Mouse (Mus musculus) lung, postnatal 14 days (tissue): ENCODE results near the gene Mamdc4.
A peak's percentile ranks its signal among the peaks of the same experiment; 100 is the strongest.

ENCODE experiments used
- DNase-seq: peaks from one replicate; pipeline ENCODE4 v3.0.0; 2021

Gene Mamdc4

DNA sequence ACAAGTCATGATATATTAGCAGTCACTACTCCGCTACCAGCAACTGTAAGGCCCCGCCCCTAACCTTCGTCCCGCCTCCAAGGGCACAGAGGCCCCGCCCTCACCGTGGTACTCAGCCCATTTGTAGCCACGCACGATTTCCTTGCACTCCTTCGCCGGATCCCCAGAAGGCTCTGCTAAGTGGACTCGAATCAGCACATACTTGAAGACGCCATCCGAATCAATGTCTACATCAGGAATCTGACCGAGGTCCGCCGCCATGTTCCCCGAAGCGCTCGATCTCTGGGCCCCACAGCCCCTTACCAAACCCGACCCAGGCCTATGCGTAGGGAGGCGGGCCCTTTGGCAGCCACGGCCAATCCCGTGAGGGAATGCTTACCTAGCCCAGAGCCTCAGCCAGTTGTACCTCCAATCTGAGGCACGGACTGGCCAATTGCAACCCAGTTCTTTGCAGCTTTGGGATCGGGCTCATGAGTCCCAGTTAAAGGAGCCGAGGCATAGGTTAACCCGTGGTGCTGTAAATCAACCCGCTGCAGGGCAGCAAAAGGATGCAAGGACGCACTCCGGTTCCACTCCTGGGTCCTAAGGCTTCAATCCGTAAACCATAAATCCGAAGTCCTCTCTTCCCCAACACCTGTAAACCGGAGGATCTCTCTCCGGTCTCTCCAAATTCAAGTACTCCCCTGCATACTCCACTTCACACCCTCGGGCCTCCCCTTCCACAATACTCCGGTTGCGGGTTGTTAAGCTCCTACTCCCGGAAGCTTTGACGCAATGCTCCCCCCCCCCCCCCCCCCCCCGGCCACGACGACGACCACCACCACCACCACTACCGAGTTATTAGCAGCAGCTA, at the start of gene Mamdc4, which contains the start of gene Phpt1:
Gene Mamdc4, minus strand, starts transcription at position 267 of the 853 bp plus-strand sequence.
Gene Phpt1, minus strand, starts transcription at position 646 of the 853 bp plus-strand sequence.
- DNase-seq, result peak; percentile 96

DNA sequence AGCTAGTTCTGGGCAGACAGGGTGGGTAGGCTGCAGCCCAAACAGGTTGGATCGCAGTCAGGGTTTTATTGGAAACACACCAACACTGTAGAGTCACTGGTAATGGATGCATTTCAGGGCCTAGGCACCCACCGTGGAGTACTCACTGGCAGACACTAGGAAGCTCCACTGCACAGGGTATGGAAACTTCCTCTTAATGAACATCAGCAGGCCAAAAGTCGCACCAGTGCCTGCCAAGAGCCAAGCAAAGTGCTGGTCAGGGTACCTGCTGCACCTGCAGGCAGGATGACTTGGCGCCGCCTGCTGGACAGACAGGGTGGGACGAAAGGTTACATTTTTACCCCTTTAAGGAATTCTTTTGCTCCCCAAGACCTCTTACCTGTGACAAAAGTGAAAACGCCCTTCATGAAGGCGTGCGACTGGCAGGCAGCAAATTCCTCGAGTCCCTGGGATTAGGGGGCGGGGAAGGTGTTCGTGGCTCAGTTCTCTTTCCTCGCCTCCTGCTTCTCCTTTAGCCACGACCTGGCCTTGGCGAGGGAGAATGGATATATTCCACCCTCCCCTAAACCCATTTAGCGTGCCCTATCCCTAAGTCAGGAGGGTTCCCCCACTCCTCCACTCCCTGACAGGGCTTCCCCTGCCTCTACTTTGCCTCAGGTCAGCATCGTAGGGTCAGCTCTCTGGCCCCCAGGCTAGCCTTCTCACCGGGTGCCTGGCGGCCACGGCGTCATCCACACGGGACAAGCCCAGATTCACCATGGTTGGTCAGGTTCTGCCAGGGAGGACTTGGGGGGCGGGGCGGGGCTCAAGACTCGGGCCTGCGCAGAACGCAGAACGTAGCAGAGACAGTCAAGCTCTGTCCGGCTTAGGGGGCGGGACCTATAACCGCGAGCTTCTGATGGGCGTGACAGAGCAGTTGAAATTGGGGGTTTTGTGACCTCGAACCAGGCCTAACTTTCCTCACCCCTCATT, 46.9 kb upstream of the Mamdc4 start, which contains the start of gene Tmem141:
Gene Tmem141, minus strand, starts transcription at position 777 of the 972 bp plus-strand sequence.
- peak; percentile 89 for DNase-seq

DNA sequence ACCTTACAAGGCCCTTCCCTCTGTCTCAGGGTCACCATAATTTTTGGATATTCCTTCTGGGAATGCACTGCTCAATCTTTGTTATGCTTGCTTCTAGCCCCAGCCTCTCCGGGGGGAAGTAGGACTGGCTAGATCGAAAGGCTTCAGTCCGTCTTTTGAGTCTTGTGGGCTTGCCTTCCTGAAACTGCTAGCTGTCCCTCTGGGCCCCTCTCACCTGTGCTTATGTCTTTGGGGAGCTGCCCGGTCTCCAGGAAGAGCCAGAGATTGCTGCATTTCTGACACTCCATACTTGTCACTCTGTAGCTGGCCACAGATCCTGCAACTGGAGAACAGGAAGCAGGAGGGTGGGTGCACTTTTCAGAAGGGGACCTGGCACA, 46.2 kb upstream of the Mamdc4 start:
- no peak for DNase-seq

DNA sequence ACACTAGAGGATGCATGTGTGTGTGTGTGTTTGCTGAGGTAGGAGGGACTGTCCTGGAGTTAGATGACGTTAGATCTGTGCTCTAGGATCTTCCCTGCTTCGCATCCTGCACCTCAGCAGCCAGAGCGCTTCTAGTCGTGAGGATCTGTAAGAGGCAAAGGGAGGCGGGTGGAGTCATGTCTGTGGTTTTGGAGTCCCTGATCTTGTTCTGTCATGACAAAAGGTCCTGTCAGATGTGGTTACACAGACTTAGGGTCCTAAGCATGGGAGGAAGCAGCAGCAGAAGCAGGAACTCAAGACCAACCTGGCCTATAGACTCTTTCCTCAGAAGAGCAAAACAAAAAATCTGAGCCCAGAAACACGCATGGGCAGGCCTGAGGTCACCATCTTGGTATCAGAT, 45.7 kb upstream of the Mamdc4 start:
- DNase-seq, result no peak

DNA sequence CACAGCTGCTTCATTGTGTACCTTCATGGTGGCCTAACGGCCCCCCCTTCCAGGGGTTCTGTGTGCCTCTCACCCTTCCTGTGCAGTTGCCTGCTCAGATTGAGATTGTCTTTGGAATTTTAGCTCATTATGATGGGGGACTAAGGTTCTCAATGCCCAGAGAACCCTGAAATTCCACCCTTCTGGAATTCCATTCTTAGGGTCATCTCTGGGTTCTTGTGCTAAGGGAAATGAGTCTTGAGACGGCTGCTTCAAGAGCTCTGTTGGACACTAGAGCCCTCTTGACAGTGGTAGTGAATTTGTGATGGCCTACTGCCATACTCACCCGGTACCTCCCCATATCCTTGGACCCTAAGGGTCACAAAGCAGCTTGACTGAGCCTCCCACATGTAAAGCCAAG, 42.9 kb upstream of the Mamdc4 start, which contains the start of gene Ccdc183:
Gene Ccdc183, minus strand, starts transcription at position 101 of the 400 bp plus-strand sequence.
- DNase-seq, result no peak

DNA sequence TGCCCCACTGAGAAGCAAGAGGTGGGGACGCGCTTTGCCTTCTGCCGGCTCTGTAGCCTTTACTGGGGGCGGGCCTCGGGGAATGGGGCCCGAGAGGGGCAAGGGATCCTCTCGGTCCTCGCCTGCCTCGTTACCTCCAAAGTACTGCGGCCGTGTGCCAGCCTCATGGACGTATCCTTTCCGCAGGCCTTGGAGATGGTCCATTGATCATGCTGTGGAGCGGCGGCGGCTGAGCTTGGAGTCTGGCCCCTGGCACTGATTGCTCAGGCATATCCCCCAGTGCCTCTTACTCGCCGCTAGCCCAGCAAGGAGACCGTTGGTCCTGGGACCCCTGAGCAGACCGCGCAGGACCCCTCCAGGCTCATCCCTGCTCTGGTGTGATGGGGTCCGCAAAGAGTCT, 41.8 kb upstream of the Mamdc4 start:
- no peak for DNase-seq

DNA sequence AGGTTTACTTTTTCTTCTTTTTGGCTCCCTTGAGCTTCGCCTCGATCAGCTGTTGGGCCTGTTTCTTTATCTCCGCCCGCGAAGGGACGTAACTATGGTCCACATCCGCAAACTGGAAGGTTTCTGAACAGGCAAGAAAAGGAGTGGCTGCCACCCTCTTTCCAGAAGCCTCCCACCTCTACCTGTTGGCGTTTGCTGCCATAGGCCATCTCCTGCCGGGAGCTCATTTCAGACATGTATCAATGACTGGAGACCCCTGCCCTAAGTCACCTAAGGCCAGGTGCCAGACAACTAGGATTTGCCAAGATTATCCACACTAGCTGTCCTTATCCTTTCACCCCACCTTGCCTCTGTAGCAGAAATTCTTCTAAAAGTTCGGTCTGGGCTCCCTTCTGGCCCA, 34.0 kb upstream of the Mamdc4 start:
- DNase-seq, result no peak

DNA sequence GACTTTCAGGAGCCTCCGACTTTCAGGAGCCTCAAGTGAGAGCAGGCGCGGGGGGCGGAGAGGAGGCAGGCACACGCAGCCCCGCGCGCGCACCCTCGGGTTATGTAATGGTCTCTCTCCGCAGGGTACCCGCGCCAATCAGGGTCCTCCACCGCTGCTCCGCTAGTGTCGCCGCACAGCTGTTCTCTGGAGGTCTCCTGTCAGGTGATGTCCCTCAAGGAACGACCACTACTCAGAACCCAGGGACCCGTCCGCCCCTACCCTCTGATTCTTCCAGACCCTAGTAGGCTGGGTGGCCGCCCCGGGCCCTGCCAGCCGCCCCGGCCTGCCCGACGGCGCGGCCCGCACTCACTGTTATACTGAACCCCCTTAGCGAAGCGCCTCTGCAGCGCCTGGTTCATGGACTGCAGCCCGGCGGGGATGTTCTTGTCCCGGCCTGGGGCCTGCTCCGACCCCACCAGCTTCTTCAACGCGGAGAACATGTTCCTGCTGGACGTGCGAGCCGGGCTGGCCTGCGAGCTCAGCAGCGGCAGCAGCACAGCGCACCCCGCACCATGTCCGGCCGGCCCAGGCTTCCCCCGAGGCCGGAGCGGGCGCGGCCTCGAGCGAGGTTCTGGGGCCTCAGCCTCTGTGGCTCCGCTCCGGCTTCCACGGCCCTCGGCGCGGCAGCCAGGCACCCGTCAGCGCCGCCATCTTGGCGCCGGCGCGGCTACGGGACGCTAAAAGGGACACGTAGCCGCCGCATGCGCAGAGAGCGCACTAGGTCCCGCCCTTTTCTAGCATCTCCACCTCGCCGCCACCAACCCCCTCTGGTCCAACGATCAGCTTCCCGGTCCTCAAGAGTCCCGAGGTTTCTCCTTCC, 33.3 kb upstream of the Mamdc4 start, which contains the start of gene Rabl6:
Gene Rabl6, minus strand, starts transcription at position 761 of the 862 bp plus-strand sequence.
- peak; percentile 89 for DNase-seq

DNA sequence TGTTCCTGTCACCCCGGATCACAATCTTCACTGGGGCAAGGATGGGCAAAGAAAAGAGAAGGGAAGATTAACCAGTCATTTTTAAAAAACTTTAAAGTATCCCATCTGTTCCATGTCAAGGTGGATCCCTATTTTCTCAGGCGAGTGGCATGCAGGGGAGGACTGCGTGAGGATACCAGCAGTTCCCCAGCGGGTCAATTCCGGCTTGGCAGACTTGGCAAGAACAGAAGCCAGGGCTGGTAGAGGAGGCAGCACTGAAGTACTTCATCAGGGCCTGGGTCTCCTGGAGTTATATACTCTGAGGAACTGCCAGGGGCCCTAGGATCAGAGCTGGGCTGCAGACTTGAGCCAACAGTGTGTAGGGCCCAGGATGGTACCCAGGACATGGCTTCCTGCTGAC, 27.9 kb upstream of the Mamdc4 start:
- DNase-seq, result no peak

DNA sequence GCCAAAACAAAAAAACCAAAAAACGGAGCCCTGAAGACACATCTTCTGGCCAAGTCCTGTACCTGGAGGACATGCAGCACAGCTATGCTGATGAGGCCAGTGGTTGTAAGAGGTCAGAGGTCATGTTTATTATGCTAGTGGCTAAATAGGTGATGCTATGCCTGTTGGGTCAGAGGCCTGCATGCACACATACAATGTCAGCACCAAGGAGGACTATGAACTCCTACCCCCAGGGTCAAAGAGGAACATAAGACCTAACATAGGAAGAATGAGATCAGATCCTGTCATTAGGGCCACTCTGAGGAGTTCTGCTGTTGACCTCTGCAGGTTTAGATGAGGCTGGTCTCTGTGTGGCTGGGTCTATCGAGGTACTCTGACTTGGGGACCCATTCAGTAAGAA, 25.4 kb upstream of the Mamdc4 start:
- DNase-seq, result no peak

DNA sequence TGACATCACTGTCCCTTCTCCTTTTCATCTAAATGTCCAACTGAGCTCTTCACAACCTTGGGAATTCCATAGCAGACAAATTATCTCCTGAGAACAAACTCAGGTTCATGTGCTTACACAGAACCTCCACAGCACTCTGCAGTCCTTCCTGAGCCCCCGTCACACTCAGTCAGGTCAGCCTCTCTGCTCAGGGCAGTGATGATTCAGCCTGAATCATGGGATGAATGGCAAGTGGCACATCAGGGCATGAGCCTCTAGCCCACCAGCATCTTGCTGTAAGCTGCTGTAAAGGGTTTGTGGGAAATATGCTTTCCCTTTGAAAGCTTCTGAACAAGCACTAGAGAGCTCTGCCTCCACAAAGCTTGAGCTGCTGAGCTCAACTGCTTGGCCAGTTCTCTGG, 24.1 kb upstream of the Mamdc4 start:
- no peak for DNase-seq

DNA sequence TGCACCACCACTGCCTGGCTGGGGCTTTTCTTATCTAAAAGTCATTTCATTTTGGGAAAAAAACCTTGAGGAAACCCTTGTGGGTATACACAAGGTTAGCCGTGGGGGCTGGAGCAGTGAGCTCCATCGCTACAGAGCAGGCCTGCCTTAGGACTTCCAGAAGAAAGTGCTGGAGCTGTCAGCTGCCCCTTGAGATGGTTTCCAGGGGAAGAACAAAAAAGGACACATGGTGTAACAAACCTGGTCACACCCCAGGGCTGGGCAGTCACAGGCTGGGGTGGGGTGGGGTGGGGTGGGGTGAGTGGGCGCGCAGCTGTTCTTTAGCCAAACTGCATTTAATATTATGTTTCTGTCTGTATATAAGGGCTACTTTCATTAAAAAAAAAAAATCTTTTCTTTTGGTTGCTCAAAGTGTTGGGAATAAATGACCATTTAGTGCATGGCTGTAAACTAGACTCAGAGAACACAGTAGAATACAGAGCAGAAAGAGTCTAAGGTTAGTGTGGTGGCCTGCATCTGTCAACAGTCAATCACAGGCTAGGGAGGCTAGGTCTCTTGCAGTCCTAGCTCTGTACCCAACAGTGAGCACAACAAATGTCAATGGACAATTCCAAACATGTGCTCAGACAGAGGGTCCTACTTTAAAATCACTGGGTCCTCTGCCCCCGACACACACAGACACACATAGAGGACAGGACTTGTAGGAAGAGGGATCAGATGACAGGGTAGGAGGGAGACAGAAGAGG, 22.3 kb upstream of the Mamdc4 start:
- no peak for DNase-seq

DNA sequence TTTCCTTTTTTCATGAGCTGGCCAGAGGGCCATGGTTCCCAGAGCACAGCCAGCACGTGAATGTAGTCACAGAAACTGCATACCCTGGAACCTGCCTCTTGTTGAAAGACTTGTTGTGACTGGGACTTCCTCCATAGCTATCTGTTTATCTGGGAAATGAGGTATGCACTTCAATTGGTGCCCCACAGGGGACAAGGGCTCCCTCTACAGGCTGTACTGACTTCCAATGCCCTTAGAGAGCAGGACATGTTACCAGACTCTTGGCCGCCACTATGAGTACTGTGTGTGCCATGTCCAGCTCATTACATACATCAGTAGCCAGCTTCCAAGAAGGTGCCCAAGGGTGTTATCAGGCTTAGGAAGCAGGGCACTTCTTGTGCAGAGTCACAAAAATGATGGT, 17.2 kb upstream of the Mamdc4 start:
- DNase-seq, result peak; percentile 58

DNA sequence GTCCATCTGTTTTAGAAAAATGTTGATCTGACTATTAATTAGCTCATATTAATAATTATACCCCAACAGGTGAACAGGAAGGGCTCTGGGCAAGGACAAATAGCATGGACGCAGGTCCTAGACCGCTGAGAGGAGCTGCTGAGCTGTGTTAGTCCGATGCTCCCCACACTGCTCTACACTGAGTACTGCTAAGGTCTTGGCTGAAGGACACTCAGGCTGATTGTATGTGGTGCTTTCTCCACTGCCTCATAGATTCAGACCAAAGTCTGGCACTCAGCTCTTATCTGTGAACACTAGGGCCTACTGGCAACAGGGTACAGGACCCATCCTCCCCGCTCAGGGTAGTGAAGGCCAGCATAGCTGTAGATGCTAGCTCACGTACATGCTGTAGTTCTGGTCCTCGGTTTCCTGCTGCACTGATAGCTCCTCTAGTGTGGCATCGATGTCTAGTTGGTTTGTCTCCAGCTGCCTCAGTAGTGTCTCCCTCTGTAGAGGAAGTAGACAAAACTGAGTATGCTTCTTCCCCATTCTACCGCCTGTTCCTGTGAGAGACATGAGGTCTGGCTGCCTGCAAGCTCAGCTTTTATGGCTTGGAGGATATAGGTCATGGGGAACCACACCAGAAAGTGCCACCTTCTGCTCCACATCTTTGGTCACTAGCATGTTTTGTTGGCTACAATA, 13.7 kb upstream of the Mamdc4 start:
- no peak for DNase-seq

DNA sequence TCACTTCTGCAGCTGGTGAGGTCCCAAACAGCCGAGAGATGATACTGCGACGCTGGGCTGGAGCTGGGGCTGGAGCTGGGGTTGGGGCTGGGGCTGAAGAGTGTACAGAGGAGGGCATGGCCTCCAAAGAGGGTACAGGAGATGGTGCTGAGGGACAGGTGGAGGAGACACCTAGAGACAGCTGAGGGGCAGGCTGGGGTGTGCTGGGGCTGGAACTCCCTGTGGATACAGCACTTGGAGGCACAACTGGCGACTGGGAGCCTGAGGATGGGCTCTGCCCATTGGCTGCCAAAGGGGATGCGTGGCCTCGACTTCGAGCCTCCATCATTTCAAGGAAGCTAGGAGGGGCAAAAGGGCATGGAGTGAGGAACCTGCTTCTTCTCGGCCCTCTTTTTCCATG, 12.6 kb upstream of the Mamdc4 start:
- DNase-seq, result no peak

DNA sequence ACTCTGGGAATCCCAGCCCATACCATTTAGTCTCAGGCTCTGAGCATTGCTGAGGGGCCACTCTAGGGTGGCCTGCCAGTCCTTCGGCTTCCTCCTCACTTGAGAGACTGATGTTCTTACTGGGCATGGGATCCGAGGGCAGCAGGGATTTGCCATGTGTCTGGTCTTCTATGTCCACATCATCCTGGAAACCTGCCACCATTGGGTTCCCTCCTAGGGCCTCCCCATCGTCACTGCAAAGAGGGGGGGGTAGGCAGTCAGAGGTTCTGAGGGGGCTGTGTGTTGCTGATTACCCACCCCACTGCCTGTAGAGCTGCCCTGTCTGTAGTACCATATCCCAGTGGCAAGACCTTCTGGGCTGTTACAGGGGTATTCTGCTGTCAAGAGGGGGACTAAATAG, 11.0 kb upstream of the Mamdc4 start:
- no peak for DNase-seq

DNA sequence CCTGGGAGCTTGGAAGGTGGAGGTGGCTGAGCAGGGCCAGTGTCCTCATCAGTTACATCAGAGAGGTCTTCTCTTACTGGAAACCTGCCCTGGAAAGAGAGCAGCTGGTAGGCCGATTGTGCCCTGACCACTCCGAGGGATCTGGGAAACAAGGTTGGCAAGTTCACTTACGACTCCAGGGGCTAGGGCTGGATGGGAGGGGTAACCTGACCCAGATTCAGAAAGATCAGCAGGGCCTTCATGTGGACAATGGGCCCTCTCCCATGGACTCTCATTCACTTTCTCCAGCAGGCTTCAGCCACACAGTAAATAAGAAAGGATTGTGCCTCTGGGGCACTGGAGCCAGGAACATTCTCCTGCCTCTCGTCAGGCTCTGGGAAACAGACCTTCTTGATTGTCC, 10.2 kb upstream of the Mamdc4 start:
- DNase-seq, result no peak

DNA sequence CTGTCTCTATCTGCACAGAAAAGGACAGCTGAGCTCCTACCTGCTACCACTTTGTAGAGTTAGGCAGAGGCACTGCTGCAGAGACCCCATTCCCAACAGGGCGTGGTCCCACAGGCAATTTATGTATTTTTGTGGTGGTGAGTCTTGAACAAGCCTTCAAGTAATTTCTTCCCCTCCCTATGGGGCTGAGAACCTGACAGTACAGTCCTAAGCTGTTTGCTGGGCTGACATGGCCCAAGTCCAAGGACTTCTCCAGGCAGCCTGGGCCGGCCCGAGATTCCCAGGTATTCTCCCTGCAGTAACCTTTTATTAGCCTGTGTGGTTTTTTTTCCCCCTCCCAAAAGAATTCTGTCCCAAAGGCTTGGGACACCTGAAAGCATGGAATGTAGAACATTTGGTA, 9.5 kb upstream of the Mamdc4 start:
- DNase-seq, result no peak

DNA sequence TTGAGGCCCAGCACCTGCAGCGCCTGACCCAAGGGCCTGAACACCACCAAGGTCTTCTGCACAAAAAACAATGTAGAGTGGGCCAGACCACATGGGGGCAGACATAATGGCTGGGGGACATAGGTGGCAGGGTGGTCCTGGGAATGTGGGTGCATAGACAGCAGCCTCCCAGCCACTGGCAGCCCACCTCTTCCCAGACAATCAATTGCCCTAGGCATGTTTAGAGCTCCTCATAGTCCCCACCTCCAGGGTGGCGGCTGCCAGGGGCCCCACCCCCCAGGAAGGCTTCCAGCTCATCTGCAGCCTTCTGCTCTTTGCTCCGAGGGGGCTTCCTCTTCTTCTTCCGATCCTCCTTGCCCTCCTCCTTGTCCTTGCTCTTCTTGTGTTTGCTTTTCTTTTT, 8.9 kb upstream of the Mamdc4 start:
- no peak for DNase-seq

DNA sequence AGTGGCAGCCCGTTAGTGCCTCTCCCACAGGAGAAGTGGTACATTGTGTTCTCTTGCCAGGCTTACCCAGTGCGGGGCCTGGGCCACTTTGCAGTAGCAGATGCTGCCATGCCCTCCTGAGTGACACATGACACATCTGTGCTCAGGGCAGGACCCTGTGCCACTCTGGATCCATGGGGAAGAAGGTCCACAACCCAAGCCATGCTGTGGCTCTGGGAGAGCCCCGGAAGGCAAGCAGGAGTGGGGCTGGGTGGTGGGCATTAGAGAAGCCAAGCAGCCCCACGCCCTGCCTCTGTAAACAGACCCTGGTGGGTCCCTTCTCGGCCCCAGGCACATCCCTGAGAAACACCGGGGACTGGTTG, 8.5 kb upstream of the Mamdc4 start:
- DNase-seq, result no peak

DNA sequence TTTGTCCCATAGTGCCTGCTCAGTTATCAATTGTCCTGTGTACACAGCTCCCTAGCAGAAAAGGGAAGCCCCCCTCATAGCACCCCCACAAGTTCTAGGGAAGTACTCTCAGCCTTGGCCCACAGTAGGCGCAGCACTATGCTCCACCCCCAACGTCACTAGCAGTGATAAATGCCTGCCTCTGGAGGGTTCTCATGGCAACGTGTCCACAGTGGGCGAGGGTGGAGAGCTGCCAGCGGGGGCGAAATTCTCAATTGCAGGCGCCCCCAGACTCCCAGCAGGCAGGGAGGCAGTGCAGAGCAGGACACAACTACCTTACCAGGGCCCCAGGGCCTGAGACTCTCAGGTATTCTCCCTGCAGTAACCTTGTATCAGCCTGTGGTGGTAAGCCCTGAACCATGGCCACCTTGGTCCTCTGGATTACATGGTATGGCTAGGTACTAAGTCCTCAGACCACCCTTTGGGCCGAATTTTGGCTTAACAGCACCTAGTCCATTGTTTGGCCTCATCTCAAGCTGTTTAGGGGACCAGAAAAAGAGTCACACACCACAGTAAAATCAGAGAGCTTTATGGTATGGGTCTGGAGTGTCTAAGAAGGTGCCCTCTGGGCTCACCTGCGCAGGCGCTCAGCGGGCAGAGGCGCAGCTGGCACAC, 7.9 kb upstream of the Mamdc4 start:
- no peak for DNase-seq
